Mouse (Mus musculus) embryonic facial prominence, embryonic 11.5 days (tissue): ENCODE measurements around the gene Naa38. TPM values are rescaled to one million over a fixed set of nuclear protein-coding genes. Genes with fewer than 3 reads are reported as not detected.
A peak's percentile ranks its signal among the peaks of the same experiment; 100 is the strongest.

Experiments used
- ATAC-seq: fragments of 200-750 bp; cut with Nextera tagmentation; replicated peaks from 2 replicates; pipeline ENCODE4 v1.8.0; 2017; ENCODE audit warnings: low read depth; ENCODE audit not compliant: insufficient number of reproducible peaks, low FRiP score, low TSS enrichment
- DNase-seq: peaks from one replicate; pipeline ENCODE4 v3.0.0-alpha.2; 2015; ENCODE audit warnings: low spot score
- H3K27ac ChIP-seq: fragments of 300-500 bp; sonication (generic); replicated peaks from 2 replicates; pipeline ENCODE4 v1.5.1; 2014; ENCODE audit warnings: mild to moderate bottlenecking, low read depth, low read length, control low read depth
- H3K27me3 ChIP-seq: fragments of 300-500 bp; sonication (generic); 2 replicates; pipeline ENCODE4 v1.6.1; 2014; ENCODE audit warnings: mild to moderate bottlenecking, low read length, moderate library complexity, mixed read lengths; ENCODE audit not compliant: control insufficient read depth, insufficient read depth
- H3K36me3 ChIP-seq: fragments of 300-500 bp; sonication (generic); replicated peaks from 2 replicates; pipeline ENCODE4 v1.6.1; 2014; ENCODE audit warnings: low read depth, mild to moderate bottlenecking, low read length, moderate library complexity, mixed read lengths; ENCODE audit not compliant: control insufficient read depth, insufficient read depth
- H3K4me1 ChIP-seq: fragments of 300-500 bp; sonication (generic); 2 replicates; pipeline ENCODE4 v1.6.1; 2014; ENCODE audit warnings: low read length, mixed read lengths; ENCODE audit not compliant: control insufficient read depth, insufficient read depth
- H3K4me2 ChIP-seq: fragments of 300-500 bp; sonication (generic); 2 replicates; pipeline ENCODE4 v1.6.1; 2014; ENCODE audit warnings: low read depth, mild to moderate bottlenecking, control low read depth, low read length, moderate library complexity
- H3K4me3 ChIP-seq: fragments of 300-500 bp; sonication (generic); 2 replicates; pipeline ENCODE4 v1.5.1; 2014; ENCODE audit warnings: low read depth, low read length, control low read depth
- H3K9ac ChIP-seq: fragments of 300-500 bp; sonication (generic); replicated peaks from 2 replicates; pipeline ENCODE4 v1.6.1; 2014; ENCODE audit warnings: mild to moderate bottlenecking, control low read depth, low read length
- H3K9me3 ChIP-seq: fragments of 300-500 bp; sonication (generic); replicated peaks from 2 replicates; pipeline ENCODE4 v1.6.1; 2016; ENCODE audit warnings: mild to moderate bottlenecking, low read length, inconsistent platforms, mixed read lengths; ENCODE audit not compliant: control insufficient read depth
- WGBS: fragments of 180-500 bp; shearing (Covaris S2); extraction: QIAGEN DNeasy Blood & Tissue Kit; methylation state at CpG from one replicate; pipeline ENCODE4 v1.1.7; 2014; 5-methylcytosine and 5-hydroxymethylcytosine counted together
- polyA plus RNA-seq: library from polyadenylated mRNA; unstranded; fragments of >200 nt; fragmentation: Nextera tagmentation; extraction: Ambion mirVana; gene quantifications from 2 replicates; pipeline ENCODE4 v1.2.1, GENCODE M21; 2014

Gene Naa38
- polyA plus RNA-seq, 1 experiment from 2014 or later: 123 TPM

DNA sequence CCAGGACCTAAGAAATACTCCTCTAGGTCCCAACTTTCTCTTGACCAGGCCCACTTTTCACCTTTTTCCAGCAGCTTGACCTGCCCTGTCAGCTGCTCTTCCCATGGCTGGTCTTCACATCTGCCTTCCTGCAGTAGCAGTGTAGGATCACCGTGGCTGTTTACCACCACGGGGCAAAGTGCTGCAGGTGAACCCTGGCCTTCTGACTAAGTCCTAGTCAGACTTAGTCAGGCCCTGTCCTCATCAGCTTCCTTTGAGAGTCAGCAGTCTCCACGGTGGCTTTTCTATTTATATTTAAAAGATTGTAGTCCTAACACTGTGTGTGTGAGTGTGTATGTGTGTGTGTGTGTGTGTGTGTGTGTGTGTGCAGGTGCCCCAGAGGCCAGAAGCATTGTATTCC is 17.5 kb upstream of the Naa38 start:
- ATAC-seq (no peak), DNase-seq (no peak)
- Histone ChIP-seq H3K36me3 (no peaks in the 10 kb centered on the region; the same call in 1 of the 2 replicates), H3K4me2 (no peak overlapping the region), H3K9ac (no peak overlapping the region), H3K27me3 (no peaks in the 10 kb centered on the region), H3K27ac (no peak overlapping the region), H3K9me3 (no peaks in the 10 kb centered on the region), H3K4me1 (no peaks in the 10 kb centered on the region), H3K4me3 (no peak overlapping the region)
- 72% methylated on average over 3 of the region's 3 CpGs for WGBS

DNA sequence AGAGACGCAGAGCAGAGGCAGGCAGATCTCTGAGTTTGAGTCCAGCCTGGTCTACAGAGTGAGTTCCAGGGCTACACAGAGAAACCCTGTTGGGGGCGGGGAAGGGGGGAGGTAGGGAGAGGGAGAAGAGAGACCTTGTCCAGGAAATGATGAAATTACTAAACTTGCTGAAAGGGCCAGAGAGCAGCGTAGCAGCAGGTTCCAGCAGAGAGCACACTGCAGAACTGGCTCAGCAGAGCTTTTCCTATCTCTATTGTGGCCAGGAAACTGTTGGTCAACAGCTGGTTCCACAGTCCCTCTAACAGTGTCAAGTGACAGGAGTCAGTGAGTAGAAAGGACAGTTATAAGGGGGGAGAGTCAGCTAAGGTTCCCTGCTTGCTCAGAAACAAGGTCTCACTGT is 15.7 kb upstream of the Naa38 start:
- H3K4me1 ChIP-seq: no peaks in the 10 kb centered on the region
- no peak for DNase-seq
- H3K9me3 ChIP-seq: no peaks in the 10 kb centered on the region
- no peak overlapping the region for H3K4me2 ChIP-seq
- no peaks in the 10 kb centered on the region for H3K27me3 ChIP-seq
- no peak for ATAC-seq
- no peak overlapping the region for H3K9ac ChIP-seq
- no peaks in the 10 kb centered on the region for H3K36me3 ChIP-seq
- no peak overlapping the region for H3K27ac ChIP-seq
- H3K4me3 ChIP-seq: no peak overlapping the region
- 83% methylated on average over 3 of the region's 3 CpGs for WGBS

DNA sequence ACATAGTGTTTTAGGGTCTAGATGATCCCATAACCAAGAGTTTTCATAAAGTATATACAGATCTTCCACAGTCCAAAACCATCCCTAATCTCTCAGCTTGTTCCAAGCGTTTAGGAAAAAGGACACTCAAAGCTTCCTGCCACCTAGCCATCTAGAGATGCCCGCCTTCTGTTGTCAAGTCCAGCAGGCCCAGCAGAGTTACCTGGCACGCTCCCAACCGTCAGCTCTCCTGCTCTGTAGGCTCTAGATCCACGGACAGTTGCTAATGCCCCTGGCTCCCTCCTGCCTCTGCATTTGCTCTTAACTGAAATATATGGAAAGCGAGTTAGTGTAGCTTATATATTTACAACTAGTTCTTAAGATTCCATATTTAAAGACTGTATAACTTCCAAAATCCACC is 13.9 kb upstream of the Naa38 start:
- H3K4me2 ChIP-seq: no peak overlapping the region
- H3K9me3 ChIP-seq: no peaks in the 10 kb centered on the region
- H3K9ac ChIP-seq: no peak overlapping the region
- H3K4me1 ChIP-seq: no peaks in the 10 kb centered on the region
- H3K4me3 ChIP-seq: no peak overlapping the region
- H3K36me3 ChIP-seq: no peaks in the 10 kb centered on the region
- H3K27me3 ChIP-seq: no peaks in the 10 kb centered on the region
- no peak for DNase-seq
- ATAC-seq: no peak
- 81% methylated on average over 6 of the region's 6 CpGs for WGBS
- H3K27ac ChIP-seq: no peak overlapping the region

DNA sequence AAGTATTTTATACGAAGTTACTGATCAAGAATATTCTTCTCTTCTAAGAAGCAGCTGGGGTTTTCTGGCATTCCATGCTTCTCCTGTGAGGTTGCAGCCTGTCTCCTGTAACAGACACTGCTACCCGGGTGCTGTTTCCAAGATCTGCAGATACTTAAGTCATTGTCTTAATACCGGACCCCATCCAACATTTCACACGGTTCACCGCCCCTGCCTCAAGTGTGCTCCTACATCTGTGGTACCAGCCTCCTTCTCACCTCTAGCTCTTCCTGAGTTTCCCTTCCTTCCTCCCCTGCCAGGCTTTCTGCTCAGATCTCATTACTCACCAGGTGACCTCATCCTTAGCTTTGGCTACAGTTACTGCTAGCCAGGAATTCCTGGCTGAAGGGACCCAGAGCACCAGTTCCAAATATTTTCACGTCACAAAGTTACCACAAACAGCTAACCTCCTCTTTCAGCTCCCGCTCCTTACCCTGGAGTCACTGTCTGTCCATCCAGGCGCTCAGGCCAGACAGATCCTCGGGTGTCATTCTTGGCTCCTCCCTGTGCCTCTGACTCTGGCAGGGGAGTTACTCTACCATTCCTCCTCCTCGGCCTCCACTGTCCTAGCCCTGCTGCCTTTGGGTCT is 12.7 kb upstream of the Naa38 start:
- no peak for DNase-seq
- no peak overlapping the region for H3K4me3 ChIP-seq
- no peaks in the 10 kb centered on the region for H3K4me1 ChIP-seq
- no peaks in the 10 kb centered on the region for H3K27me3 ChIP-seq
- H3K9me3 ChIP-seq: no peaks in the 10 kb centered on the region
- no peak overlapping the region for H3K27ac ChIP-seq
- ATAC-seq: no peak
- H3K9ac ChIP-seq: no peak overlapping the region
- H3K36me3 ChIP-seq: no peaks in the 10 kb centered on the region
- H3K4me2 ChIP-seq: no peak overlapping the region
- WGBS: 64% methylated on average over 10 of the region's 10 CpGs

DNA sequence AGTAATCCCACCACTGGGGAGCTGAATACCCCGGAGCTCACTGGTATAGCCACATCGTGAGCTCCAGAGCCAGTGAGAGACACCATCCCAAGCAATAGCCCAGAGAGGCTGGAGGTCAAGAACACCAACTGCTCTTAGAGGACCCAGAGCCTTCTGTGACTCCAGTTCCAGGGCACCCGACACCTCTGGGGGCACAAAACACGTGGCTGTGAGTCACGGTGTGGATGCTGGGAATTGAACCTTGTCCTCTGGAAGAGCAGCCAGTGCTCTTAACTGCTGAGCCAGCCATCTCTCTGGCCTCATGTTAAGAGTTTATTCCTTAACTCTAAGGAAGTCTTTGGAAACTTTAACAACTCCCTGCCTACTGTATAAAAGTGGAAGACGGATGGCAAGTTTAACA is 10.3 kb upstream of the Naa38 start:
- WGBS: 78% methylated on average over 6 of the region's 6 CpGs

DNA sequence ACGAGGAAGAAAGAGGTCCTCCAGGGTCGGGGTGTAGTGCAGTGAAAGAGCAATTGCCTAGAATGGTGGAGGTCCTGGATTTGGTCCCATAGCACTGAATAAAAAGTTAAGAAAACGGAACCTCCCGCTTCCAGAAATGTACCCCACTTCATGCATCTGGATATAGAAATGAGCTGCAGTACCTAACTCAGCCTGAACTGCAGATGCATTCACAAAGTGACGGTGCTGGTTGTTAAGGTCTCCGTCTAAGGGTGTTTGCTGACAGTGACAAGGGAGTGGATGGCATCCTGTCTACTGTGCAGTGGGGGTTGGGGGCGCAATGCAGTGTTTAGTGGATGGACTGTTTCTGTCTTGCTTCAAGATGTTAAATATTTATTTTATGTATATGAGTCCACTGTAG is 8.5 kb upstream of the Naa38 start:
- Histone ChIP-seq H3K27me3 (no peaks in the 10 kb centered on the region), H3K36me3 (no peaks in the 10 kb centered on the region), H3K27ac (no peak overlapping the region), H3K4me1 (no peaks in the 10 kb centered on the region; the same call in 1 of the 2 replicates), H3K9me3 (no peaks in the 10 kb centered on the region), H3K9ac (no peak overlapping the region), H3K4me3 (no peak overlapping the region), H3K4me2 (no peak overlapping the region)
- no peak for ATAC-seq
- DNase-seq: no peak
- WGBS: 80% methylated on average over 7 of the region's 7 CpGs

More for the DNA sequence above, 10.3 kb upstream of the Naa38 start:
- DNase-seq (no peak), ATAC-seq (no peak)
- Histone ChIP-seq H3K4me1 (no peaks in the 10 kb centered on the region; the same call in 1 of the 2 replicates), H3K27me3 (no peaks in the 10 kb centered on the region), H3K9me3 (no peaks in the 10 kb centered on the region), H3K36me3 (no peaks in the 10 kb centered on the region), H3K4me2 (no peak overlapping the region), H3K27ac (no peak overlapping the region), H3K9ac (no peak overlapping the region), H3K4me3 (no peak overlapping the region)

DNA sequence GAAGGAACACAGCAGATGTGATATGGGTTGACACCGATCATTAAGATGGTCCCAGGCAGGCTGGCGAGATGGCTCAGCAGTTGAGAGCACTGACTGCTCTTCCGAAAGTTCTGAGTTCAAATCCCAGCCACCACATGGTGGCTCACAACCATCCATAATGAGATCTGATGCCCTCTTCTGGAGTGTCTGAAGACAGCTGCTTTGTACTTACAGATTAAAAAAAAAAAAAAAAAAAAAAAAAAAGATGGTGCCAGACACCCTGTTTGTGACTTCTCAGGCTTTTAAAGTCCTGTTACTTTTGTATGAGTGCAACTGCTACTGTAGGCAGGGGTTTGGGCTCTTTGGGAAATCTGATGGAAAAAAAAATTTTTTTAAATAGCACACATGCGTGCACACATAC is 6.6 kb upstream of the Naa38 start:
- 97% methylated on average over 4 of the region's 4 CpGs for WGBS
- ATAC-seq (no peak), DNase-seq (no peak)
- Histone ChIP-seq H3K27ac (no peak overlapping the region), H3K9ac (no peak overlapping the region), H3K9me3 (no peaks in the 10 kb centered on the region), H3K36me3 (no peaks in the 10 kb centered on the region), H3K4me1 (no peaks in the 10 kb centered on the region; the same call in 1 of the 2 replicates), H3K4me2 (no peak overlapping the region), H3K4me3 (no peak overlapping the region), H3K27me3 (no peaks in the 10 kb centered on the region)

DNA sequence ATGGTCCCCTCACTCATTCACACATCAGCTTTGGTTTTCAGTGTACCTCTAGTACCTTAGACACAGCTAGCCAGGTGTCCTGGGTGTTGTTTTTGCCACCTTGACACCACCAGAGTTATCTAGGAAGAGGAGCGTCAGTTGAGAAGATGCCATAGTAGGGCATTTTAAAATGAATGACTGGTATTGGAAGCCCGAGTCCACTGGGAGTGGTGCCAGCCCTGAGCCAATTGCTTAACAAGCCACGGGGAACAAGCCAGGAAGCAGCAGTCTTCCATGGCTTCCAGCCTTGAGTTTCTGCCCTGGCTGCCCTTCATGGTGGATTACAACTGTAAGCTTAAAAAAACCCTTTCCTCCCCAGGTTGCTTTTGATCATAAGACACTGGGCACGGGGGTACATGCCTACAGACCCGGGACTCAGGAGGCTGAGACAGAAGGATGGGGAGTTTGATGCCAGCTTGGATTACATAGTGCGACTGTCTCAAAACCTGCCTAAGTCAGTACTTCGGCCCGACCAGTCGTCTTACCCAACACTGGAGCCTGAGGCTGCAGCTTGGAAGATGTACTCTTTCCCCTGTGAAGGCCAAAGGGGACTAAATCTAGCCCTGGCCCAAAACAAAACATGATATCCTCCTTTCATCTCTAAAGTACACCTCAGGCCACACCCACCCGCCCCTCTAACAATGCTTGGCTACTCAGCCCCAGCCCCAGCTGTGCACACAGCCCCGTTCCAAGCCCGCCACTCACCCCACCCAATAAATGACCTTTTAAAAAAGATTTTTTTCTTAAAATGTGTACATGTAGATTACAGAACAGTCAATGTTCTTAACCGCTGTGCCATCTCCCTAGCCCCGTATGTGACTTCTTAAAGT is 5.5 kb upstream of the Naa38 start:
- Histone ChIP-seq H3K36me3 (no peaks in the 10 kb centered on the region), H3K4me2 (no peak overlapping the region), H3K9ac (no peak overlapping the region), H3K9me3 (no peaks in the 10 kb centered on the region), H3K4me3 (no peak overlapping the region), H3K27ac (no peak overlapping the region; the same call in 1 of the 2 replicates), H3K27me3 (no peaks in the 10 kb centered on the region), H3K4me1 (no peaks in the 10 kb centered on the region; the same call in 1 of the 2 replicates)
- ATAC-seq (0 out of 2 replicates have a peak, but pooled peaks have one; percentile 38), DNase-seq (no peak)
- WGBS: 67% methylated on average over 14 of the region's 14 CpGs
